Mouse (Mus musculus): ENCODE measurements around the gene Kri1. TPM values are rescaled to one million over a fixed set of nuclear protein-coding genes. Genes with fewer than 3 reads are reported as not detected.
A peak's percentile ranks its signal among the peaks of the same experiment; 100 is the strongest.
"Not testable (repeated sequence)": the region's sequence is repeated elsewhere in the genome, so short reads cannot be mapped to it uniquely, and the experiment has no call there.

Gene Kri1
- polyA plus RNA-seq, 1 experiment from 2014 or later = 16.3 TPM

DNA sequence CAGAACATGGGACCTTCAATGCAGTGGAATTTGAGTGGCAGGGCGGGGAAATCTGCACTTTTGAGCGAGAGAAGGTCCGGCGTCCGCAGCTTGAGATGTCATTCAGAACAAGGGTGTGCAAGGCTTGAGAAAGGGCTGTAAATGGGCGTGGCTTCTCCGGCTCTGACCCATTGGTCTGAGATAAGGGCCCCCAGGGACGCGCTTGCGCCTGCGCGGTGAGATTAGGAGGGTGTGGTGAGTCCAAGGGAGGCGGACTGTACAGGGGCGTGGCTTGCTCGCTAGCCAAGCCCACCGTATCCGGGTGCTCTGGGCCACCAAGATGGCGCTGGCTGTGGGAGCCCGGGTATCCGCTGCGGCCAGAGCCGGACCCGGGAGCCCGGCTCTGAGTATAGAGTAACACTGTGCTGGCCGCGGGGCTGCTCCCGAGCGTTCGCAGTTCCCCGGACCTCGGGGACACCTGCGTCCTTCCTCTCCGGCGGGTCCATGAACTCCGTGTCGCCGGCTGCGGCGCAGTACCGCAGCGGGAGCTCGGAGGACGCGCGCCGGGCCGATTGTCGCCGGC, 22.7 kb downstream of the Kri1 start, which contains the start of gene Atg4d:
Gene Atg4d (plus strand): TSS at position 294 of the 562 bp plus-strand sequence.
- no peaks in the 10 kb centered on the region for H3K9me3 ChIP-seq (ENCODE audit: control insufficient read depth, low read length)
- H3K36me3 ChIP-seq (ENCODE audit: control insufficient read depth, insufficient read depth, low read length) = peaks cover 5% of the 10 kb centered on the region; the same call in 1 of the 2 replicates
- ATAC-seq (replicated peaks; ENCODE audit: low FRiP score) (peak; percentile 99), DNase-seq (ENCODE audit: low spot score) (peak; percentile 99)
- peak within 1 kb of the TSS; percentile 89 for H3K9ac ChIP-seq (ENCODE audit: low read length)
- H3K4me2 ChIP-seq (ENCODE audit: low read depth, low read length, severe bottlenecking) = peak within 1 kb of the TSS; percentile 88
- under 1% methylated on average over 49 of the region's 49 CpGs for WGBS
- peak within 1 kb of the TSS; percentile 41 for H3K27ac ChIP-seq (ENCODE audit: low read depth, low read length)
- H3K4me3 ChIP-seq (ENCODE audit: low read depth, low read length) = peak within 1 kb of the TSS; percentile 95
- no peaks in the 10 kb centered on the region for H3K27me3 ChIP-seq (ENCODE audit: control insufficient read depth, insufficient read depth, low read length)
- peaks cover 5% of the 10 kb centered on the region; the same call in 1 of the 2 replicates for H3K4me1 ChIP-seq (replicated peaks; ENCODE audit: control insufficient read depth, insufficient read depth, low read length)

DNA sequence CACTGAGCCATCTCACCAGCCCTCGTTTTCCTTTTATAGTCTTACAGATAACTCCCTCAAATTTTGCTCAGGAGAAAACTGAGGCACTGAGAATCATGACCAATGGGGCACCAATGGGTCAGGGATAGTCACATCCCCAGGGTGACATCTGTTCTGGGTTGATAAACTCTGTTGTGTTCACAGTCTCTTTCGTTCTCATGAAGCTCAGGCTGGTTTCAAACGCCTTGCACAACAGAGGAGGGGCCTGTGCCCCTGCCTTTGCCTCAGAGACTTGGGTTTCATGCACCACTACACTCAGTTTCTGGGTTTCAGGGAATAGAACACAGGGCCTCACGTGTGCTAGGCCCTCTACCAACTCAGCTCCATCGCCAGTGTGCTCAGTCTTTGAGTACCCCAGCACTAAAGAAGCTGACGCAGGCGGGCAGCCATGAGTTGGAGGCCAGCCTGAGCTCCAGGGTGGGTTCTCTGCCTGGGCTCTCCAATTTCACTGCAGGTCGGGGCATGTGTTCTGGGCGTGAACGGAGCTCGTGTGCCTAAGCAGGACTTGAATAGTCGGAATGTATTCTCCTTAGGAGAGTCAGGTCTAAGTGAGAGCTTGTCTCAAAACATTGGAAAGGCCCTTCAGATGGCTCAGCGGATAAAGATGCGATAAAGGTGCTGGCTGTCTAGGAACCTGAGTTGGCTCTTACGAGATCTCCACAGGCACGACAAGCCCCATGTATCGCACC, 23.3 kb downstream of the Kri1 start:
- peak; percentile 25 for ATAC-seq (replicated peaks; ENCODE audit: low FRiP score)

DNA sequence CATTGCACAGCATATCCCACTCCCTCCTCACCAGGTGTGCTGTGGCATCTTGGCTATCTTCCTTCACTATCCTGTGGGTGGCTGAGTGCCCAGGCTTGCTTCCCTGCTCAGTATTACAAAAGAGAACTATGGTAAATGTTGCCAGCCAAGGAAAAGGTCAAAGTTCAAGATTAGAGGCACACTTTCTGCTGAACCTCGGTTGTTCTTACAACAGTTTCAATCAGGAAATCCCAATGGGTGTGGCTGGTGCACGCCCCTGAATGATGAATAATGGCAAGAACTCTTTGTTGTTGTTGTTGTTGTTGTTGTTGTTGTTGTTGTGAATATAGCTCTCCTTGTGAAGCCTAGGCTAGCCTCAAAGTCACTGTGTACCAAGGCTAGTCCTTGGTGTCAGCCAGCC, 25.9 kb downstream of the Kri1 start:
- Histone ChIP-seq H3K4me1 (replicated peaks; ENCODE audit: control insufficient read depth, insufficient read depth, low read length) (peaks cover 5% of the 10 kb centered on the region; the same call in 1 of the 2 replicates), H3K27me3 (ENCODE audit: control insufficient read depth, insufficient read depth, low read length) (no peaks in the 10 kb centered on the region), H3K9ac (ENCODE audit: low read length) (no peak overlapping the region), H3K36me3 (ENCODE audit: control insufficient read depth, insufficient read depth, low read length) (no peaks in the 10 kb centered on the region), H3K9me3 (ENCODE audit: control insufficient read depth, low read length) (no peaks in the 10 kb centered on the region), H3K4me3 (ENCODE audit: low read depth, low read length) (no peak overlapping the region), H3K4me2 (ENCODE audit: low read depth, low read length, severe bottlenecking) (no peak overlapping the region), H3K27ac (ENCODE audit: low read depth, low read length) (no peak overlapping the region)
- WGBS = 69% methylated on average over 2 of the region's 2 CpGs
- no peak for ATAC-seq (replicated peaks; ENCODE audit: low FRiP score)
- DNase-seq (ENCODE audit: low spot score) = no peak

More for the DNA sequence above, 23.3 kb downstream of the Kri1 start:
- peak overlapping the region; percentile 88 for H3K4me2 ChIP-seq (ENCODE audit: low read depth, low read length, severe bottlenecking)
- H3K27me3 ChIP-seq (ENCODE audit: control insufficient read depth, insufficient read depth, low read length) = no peaks in the 10 kb centered on the region
- H3K36me3 ChIP-seq (ENCODE audit: control insufficient read depth, insufficient read depth, low read length) = peaks cover 2% of the 10 kb centered on the region; the same call in 1 of the 2 replicates
- peak overlapping the region; percentile 95 for H3K4me3 ChIP-seq (ENCODE audit: low read depth, low read length)
- H3K9me3 ChIP-seq (ENCODE audit: control insufficient read depth, low read length) = no peaks in the 10 kb centered on the region
- 20% methylated on average over 17 of the region's 17 CpGs for WGBS
- H3K9ac ChIP-seq (ENCODE audit: low read length) = peak overlapping the region; percentile 52
- peaks cover 5% of the 10 kb centered on the region; the same call in 1 of the 2 replicates for H3K4me1 ChIP-seq (replicated peaks; ENCODE audit: control insufficient read depth, insufficient read depth, low read length)
- H3K27ac ChIP-seq (ENCODE audit: low read depth, low read length) = peak overlapping the region; percentile 41; the same call in 1 of the 2 replicates
- DNase-seq (ENCODE audit: low spot score) = no peak

DNA sequence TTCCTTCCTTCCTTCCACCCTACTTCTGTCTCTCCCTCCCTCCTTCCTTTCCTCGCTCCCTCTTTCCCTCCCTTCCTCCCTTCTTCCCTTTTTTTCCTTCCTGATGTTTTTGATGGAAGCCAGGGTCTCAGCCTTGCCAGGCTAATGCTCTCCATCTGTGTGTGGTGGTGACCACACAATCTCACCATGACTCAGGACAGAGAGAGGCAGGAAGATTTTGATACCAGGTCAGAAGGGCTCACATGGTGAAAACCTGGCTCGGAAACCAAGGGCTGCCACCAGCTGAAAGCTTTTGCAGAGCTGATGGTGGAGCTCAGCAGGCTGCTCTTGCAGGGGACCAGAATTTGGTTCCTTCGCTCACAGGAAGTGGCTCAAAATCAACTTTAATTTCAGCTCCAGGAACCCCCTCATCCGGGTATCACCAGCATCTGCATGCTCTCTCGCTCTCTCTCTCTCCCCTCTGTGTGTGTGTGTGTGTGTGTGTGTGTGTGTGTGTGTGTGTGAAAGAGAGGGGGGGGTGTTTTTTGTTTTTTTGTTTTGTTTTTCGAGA, 27.2 kb downstream of the Kri1 start:
- no peak for ATAC-seq (replicated peaks; ENCODE audit: low FRiP score)
- no peak overlapping the region for H3K4me2 ChIP-seq (ENCODE audit: low read depth, low read length, severe bottlenecking)

DNA sequence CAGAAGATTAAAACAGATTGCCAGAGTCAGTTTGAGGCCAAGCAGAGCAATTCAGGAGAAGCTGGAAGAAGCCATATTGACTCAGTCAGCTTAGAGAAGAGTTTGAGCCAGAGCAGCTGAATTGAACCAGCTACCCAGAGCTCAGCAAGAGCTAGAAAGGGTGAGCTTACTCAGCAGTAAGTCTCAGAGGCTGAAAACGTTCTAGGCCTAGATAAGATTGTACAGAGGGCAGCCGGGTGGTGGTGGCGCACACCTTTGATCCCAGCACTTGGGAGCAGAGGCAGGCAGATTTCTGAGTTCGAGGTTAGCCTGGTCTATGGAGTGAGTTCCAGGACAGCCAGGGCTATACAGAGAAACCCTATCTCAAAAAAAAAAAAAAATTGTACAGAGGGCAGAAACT, 31.4 kb downstream of the Kri1 start:
- H3K4me3 ChIP-seq (ENCODE audit: low read depth, low read length); H3K9ac ChIP-seq (ENCODE audit: low read length); H3K4me2 ChIP-seq (ENCODE audit: low read depth, low read length, severe bottlenecking); H3K36me3 ChIP-seq (ENCODE audit: control insufficient read depth, insufficient read depth, low read length); DNase-seq (ENCODE audit: low spot score); H3K9me3 ChIP-seq (ENCODE audit: control insufficient read depth, low read length); H3K27ac ChIP-seq (ENCODE audit: low read depth, low read length); H3K27me3 ChIP-seq (ENCODE audit: control insufficient read depth, insufficient read depth, low read length); H3K4me1 ChIP-seq (replicated peaks; ENCODE audit: control insufficient read depth, insufficient read depth, low read length); ATAC-seq (replicated peaks; ENCODE audit: low FRiP score): not testable (repeated sequence)
- 84% methylated on average over 4 of the region's 4 CpGs for WGBS

More for the DNA sequence above, 27.2 kb downstream of the Kri1 start:
- H3K36me3 ChIP-seq (ENCODE audit: control insufficient read depth, insufficient read depth, low read length) = no peaks in the 10 kb centered on the region
- H3K9me3 ChIP-seq (ENCODE audit: control insufficient read depth, low read length) = no peaks in the 10 kb centered on the region
- no peak overlapping the region for H3K4me3 ChIP-seq (ENCODE audit: low read depth, low read length)
- no peaks in the 10 kb centered on the region for H3K27me3 ChIP-seq (ENCODE audit: control insufficient read depth, insufficient read depth, low read length)
- no peak overlapping the region for H3K9ac ChIP-seq (ENCODE audit: low read length)
- 67% methylated on average over 6 of the region's 6 CpGs for WGBS
- no peak for DNase-seq (ENCODE audit: low spot score)
- H3K27ac ChIP-seq (ENCODE audit: low read depth, low read length) = no peak overlapping the region
- no peaks in the 10 kb centered on the region; the same call in 1 of the 2 replicates for H3K4me1 ChIP-seq (replicated peaks; ENCODE audit: control insufficient read depth, insufficient read depth, low read length)

DNA sequence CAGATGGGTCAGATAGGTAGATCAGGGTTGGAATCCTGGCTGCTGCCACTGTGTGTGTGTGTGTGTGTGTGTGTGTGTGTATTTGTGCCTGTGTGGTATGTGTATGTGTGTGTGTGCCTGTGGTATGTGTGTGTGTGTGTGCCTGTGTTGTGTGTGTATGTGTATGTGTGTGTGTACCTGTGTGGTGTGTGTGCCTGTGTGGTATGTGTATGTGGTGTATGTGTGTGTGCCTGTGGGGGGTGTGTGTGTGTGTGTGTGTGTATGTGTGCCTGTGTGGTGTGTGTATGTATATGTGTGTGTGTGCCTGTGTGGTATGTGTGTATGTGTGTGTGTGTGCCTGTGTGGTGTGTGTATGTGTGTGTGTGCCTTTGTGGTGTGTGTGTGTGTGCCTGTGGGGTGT, 33.1 kb downstream of the Kri1 start:
- no peaks in the 10 kb centered on the region for H3K9me3 ChIP-seq (ENCODE audit: control insufficient read depth, low read length)
- H3K27ac ChIP-seq (ENCODE audit: low read depth, low read length) = no peak overlapping the region
- H3K9ac ChIP-seq (ENCODE audit: low read length) = no peak overlapping the region
- no peak overlapping the region for H3K4me3 ChIP-seq (ENCODE audit: low read depth, low read length)
- no peaks in the 10 kb centered on the region for H3K4me1 ChIP-seq (replicated peaks; ENCODE audit: control insufficient read depth, insufficient read depth, low read length)
- H3K36me3 ChIP-seq (ENCODE audit: control insufficient read depth, insufficient read depth, low read length) = no peaks in the 10 kb centered on the region
- H3K27me3 ChIP-seq (ENCODE audit: control insufficient read depth, insufficient read depth, low read length) = peaks cover 11% of the 10 kb centered on the region
- ATAC-seq (replicated peaks; ENCODE audit: low FRiP score) (no peak), DNase-seq (ENCODE audit: low spot score) (no peak)
- H3K4me2 ChIP-seq (ENCODE audit: low read depth, low read length, severe bottlenecking) = no peak overlapping the region

DNA sequence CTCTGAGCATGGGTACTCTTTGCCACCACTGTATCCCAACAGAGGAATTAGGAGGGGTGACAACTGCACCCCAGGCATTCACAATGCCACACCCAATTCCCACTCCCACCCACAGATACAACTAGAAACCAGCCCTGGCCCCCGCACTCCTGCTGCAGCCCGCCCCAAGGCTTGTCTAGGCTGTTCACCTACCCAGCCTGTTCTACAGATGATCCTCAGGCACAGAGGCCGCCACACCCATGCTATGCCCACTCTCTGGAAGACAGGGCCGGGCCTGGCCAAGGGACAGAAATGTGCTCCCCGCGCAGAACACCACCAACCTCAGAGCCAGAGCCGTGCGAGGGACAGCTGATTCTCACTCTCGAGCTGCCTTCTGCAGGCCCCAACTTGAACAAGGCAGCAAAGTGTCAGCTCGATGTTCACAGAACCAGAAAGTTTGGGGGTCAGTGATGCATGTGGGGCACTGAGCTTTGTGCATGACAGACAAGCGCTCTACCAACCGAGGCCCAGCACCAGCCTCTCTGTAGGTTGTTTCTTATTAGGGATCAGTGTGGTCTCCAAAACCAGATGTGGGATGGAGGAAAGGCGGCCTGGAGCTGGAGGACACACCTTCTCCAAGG, 36.5 kb downstream of the Kri1 start:
- no peak for ATAC-seq (replicated peaks; ENCODE audit: low FRiP score)
- no peak overlapping the region for H3K27ac ChIP-seq (ENCODE audit: low read depth, low read length)
- H3K9me3 ChIP-seq (ENCODE audit: control insufficient read depth, low read length) = no peaks in the 10 kb centered on the region
- H3K4me3 ChIP-seq (ENCODE audit: low read depth, low read length) = no peak overlapping the region
- no peak overlapping the region for H3K4me2 ChIP-seq (ENCODE audit: low read depth, low read length, severe bottlenecking)
- no peaks in the 10 kb centered on the region for H3K36me3 ChIP-seq (ENCODE audit: control insufficient read depth, insufficient read depth, low read length)
- no peak for DNase-seq (ENCODE audit: low spot score)
- H3K4me1 ChIP-seq (replicated peaks; ENCODE audit: control insufficient read depth, insufficient read depth, low read length) = peaks cover 2% of the 10 kb centered on the region; the same call in 1 of the 2 replicates
- no peak overlapping the region for H3K9ac ChIP-seq (ENCODE audit: low read length)
- 74% methylated on average over 13 of the region's 13 CpGs for WGBS
- peaks cover 40% of the 10 kb centered on the region for H3K27me3 ChIP-seq (ENCODE audit: control insufficient read depth, insufficient read depth, low read length)

DNA sequence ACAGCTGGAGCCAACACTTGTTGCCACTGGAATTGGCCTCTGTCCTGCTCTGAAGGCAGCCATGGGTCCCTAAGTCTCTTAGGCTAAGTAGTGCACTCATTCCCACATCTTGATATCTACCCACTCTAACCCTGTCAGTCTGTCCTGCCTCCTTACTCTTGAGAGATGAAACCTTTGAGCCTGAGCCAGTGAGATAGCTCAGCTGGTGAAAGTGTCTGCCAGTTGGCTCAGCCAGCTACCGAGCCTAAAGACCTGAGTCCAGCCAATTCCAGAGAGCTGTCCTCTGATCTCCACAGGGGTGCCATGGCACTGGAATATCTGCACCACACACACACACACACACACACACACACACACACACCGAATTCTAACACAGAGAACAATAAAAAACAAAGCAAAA, 37.3 kb downstream of the Kri1 start:
- 77% methylated on average over 2 of the region's 2 CpGs for WGBS
- H3K9me3 ChIP-seq (ENCODE audit: control insufficient read depth, low read length) = no peaks in the 10 kb centered on the region
- no peak for ATAC-seq (replicated peaks; ENCODE audit: low FRiP score)

More for the DNA sequence above, 37.3 kb downstream of the Kri1 start:
- no peak overlapping the region for H3K4me3 ChIP-seq (ENCODE audit: low read depth, low read length)
- H3K4me1 ChIP-seq (replicated peaks; ENCODE audit: control insufficient read depth, insufficient read depth, low read length) = peaks cover 2% of the 10 kb centered on the region; the same call in 1 of the 2 replicates
- H3K36me3 ChIP-seq (ENCODE audit: control insufficient read depth, insufficient read depth, low read length) = no peaks in the 10 kb centered on the region
- no peak overlapping the region for H3K9ac ChIP-seq (ENCODE audit: low read length)
- no peak overlapping the region for H3K27ac ChIP-seq (ENCODE audit: low read depth, low read length)
- H3K27me3 ChIP-seq (ENCODE audit: control insufficient read depth, insufficient read depth, low read length) = peaks cover 47% of the 10 kb centered on the region
- no peak for DNase-seq (ENCODE audit: low spot score)
- H3K4me2 ChIP-seq (ENCODE audit: low read depth, low read length, severe bottlenecking) = no peak overlapping the region

All from forebrain, embryonic 11.5 days (tissue).